Mouse (Mus musculus) adrenal gland, adult 2 months (tissue): ENCODE measurements at regions not wholly inside any gene's neighbourhood (a gene's known extent, or its start where the extent isn't known, plus 50 kb on each side); places are given as distances from the start of the nearest gene placed in this dataset.
"Not testable (repeated sequence)": the region's sequence is repeated elsewhere in the genome, so short reads cannot be mapped to it uniquely, and the experiment has no call there.

ENCODE experiments used
- DNase-seq: peaks from one replicate; pipeline ENCODE4 v3.0.0; 2021

- DNase-seq, result no peak
Measured at GRCm38 (mm10) chr3:38320998-38321397, 163.6 kb downstream of the Ankrd50 start.

DNA sequence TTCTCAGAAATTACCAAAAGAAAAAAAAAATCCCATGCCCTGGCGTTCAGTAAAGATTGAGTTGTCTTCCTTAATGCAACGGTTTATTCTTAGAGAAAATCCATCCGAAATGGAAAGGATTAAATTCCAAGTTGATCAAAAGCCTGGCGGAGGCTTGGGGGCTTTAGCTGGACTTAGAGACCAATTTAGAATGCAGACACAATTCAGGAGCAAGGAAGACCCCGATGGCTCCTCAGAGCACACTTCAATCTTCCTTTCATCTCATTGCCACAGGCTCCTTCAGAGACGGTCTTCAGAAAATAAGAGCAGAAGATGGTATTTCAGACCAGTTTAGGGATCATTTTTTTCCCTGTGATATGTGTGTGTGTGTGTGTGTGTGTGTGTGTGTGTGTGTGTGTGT is 171.8 kb downstream of the Ankrd50 start:
- DNase-seq, result no peak

- DNase-seq, result peak; percentile 5
Measured at GRCm38 (mm10) chr3:38312121-38312520, 172.5 kb downstream of the Ankrd50 start.

- DNase-seq, result peak; percentile 9
Measured at GRCm38 (mm10) chr3:38299898-38300751, 184.5 kb downstream of the Ankrd50 start.

DNA sequence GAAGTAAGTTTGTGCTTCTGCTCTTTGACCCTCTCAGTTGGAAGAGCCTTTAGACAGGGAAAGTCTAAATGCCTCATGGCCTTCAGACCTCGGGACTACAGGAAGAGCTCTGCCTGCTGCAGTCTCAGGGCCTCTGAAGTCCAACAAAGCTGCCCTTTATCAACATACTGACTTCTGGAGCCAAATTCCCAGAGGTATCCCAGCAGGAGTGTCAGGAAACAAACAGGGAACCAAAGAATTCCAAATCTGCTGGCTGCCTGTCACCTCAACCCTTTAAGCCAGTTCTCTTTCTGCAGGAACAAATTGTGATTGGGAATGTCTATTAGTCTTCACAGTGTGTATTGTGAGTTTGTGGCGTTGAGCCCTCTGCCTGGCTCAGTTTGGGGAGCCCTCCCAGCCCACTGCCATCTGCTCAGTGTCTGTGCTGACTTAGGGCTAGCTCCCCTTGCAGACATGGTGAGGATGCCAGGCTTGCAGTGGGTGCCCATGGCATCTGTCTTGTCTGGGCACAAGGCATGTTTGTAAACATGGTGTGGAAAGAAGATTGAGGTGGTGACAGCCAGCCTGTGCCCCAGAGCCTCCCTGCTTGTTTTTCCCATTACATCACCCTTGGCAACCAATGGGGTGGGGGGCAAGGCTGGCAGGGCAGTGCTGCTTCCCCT is 185.3 kb downstream of the Ankrd50 start:
- DNase-seq, result peak; percentile 16

DNA sequence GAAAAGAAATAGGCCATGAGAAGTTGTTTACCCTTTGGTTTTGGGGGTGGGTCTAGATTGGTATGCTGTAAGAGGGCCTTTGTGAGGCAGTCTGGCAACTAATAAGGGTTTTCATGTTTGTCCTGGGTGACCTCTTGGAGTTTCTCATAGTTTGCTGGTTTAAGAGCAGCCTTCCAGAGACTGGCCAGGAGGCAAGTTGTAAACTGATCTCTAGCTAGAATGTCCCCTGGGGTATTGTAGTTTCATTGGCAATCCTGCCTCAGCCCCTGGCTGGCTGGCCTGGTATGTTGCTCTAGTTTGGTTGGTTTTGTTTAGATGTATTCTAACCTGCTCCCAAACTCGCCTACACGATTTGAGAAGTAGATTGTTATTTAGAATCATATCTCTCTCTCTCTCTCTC is 187.1 kb downstream of the Ankrd50 start:
- no peak for DNase-seq

GRCm38 (mm10) chr3:38289062-38289461 is 195.6 kb downstream of the Ankrd50 start:
- DNase-seq, result no peak

DNA sequence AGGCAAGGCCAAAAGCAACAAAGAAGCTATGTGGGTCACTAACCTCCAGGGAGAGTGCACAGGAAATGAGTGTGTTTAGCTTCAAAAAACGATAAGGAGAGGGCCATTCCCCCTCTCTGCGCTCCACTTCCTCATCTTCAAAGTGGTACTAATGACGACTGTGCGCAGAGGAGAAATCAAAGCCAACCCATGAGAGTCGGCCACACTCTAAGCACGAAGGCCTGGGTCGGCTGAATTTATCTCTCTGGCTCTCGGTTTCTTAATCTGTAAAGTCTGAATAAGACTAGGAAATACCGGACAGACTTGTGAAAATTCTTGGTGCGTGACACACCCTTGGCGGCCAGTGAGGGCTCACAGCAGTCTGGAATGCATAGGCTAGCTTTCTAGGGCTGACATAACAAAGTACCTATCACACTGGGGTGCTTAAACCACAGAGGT is 200.9 kb downstream of the Ankrd50 start:
- DNase-seq, result peak; percentile 49

GRCm38 (mm10) chr3:38282891-38283290 is 201.8 kb downstream of the Ankrd50 start:
- no peak for DNase-seq

- no peak for DNase-seq
Measured at GRCm38 (mm10) chr3:38281683-38282082, 203.0 kb downstream of the Ankrd50 start.

GRCm38 (mm10) chr3:38280876-38281275 is 203.8 kb downstream of the Ankrd50 start:
- no peak for DNase-seq

- no peak for DNase-seq
Measured at GRCm38 (mm10) chr3:38280105-38280504, 204.5 kb downstream of the Ankrd50 start.

GRCm38 (mm10) chr3:38276948-38277504 is 207.6 kb downstream of the Ankrd50 start:
- no peak for DNase-seq

DNA sequence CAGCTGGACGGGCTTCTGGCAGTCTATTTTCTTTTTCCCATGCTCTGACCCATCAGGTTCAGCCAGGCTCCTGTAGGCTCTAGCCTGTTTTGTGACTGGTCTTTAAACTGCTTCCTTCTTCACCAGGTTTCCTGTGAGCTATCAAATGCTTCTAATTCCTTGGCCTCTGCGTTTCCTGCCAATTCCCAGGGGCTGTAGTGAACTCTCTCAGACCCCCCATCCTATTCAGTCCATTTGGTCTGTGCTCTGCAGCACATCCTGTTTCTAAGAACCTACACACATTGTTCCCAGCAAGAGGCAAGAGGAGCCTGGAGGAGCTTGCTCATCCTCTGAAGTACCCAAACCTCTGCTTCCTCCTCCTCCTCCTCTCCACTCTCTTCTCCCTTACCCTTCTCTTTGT is 209.3 kb downstream of the Ankrd50 start:
- peak; percentile 38 for DNase-seq

GRCm38 (mm10) chr3:38270742-38271141 is 213.9 kb downstream of the Ankrd50 start:
- no peak for DNase-seq

- DNase-seq, result no peak
Measured at GRCm38 (mm10) chr3:38268226-38268625, 216.4 kb downstream of the Ankrd50 start.

DNA sequence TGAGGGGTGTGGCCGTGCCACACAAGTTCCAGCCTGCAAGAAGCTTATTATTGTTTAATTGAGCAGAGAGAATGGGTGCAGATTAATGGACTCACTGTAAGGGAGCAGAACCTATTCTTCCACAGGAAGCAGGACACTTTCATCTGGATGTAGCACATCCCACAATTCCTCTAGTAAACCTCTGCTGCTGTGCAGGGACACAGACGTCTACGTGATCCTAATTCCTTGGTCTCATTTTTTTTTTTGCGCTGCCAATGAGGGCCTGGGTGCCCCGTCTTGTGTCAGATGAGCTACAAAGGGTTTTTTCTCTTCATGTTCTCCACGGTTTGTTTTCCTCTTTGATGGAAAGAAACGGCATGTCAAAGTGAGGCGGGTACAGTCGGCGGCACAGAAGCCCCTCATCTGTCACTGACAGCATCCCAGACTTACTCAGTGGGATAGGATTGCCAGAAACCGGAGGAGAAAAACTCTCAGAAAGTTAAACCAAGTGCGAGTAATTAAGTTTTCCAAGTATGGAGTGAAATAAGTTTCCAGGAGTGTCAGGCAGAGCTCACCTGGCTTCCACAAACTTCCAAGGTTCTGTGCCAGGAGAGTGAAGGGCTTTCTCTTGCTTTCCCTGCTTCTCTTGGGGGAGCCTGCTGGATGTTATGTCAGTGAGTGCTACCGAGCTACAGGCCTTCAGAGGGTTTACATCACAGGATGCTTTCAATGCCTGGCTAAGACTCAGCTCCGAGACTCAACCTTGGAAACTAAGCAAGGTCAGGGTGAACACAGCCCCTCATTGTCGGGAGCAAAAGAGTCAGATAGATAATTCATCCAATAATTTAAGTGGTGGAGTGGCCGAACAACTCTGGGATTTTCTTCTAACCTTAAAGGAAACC is 221.1 kb downstream of the Ankrd50 start:
- no peak for DNase-seq

GRCm38 (mm10) chr3:38261326-38262075 is 223.1 kb downstream of the Ankrd50 start:
- DNase-seq, result peak; percentile 17

- not testable (repeated sequence) for DNase-seq
Measured at GRCm38 (mm10) chr3:38259223-38259622, 225.4 kb downstream of the Ankrd50 start.

DNA sequence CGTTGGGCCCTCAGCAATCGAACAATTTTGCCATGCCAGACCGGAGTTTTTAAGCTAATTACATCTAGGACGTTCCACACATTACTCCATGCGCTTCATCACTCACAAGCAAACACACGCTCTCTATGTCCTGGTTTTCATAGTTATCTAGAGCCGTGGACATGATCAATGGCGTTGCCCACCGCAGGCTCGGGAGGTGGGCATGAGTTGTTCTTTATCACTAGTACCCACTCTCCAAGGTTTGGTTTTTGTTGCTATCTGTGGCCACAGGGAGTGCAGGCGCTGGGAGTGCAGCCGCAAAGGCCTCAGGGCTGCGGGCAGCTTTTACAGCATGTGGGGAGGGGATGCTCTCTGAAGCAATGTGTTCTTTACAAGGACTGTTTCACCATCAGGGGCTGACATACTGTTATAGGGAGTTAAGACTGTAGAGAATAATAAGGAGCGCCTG is 226.8 kb downstream of the Ankrd50 start:
- no peak for DNase-seq
